Mouse (Mus musculus): ENCODE results near the gene Ifi202b. TPM values are rescaled to one million over a fixed set of nuclear protein-coding genes. Genes with fewer than 3 reads are reported as not detected.

Ifi202b gene
- not detected in 4 replicates for total RNA-seq (2023; ENCODE audit: inconsistent age)

GRCm38 (mm10) chr1:173982694-173983305 is at the start of gene Ifi202b:
Gene Ifi202b, minus strand, starts transcription at chr1:173982744.

DNA sequence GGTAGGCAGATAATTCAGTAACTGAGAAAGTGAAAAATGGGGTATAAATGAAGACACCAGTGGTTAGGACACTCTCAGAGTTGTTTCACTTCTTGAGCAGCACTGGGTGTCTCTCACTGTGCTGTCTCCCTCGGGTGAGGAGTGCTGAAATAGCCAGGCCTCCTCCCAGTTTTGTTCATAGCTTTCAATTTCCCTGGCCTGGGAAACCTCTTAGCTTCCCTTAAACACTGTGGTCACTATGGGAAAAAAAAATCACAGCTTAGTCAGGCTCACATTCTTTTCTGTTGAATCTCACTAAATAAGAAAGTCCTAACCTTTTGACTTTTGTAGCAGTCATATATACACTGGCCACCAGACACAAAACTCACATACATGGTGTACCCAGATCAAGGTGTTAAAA is 49.2 kb upstream of the Ifi202b start, which contains the start of gene Ifi205:
Gene Ifi205 (minus strand): TSS at position 113 of the 400 bp plus-strand sequence.

GRCm38 (mm10) chr1:173941924-173942779 is 40.4 kb downstream of the Ifi202b start, which contains the start of the genes Mndal and Ifi203:
Gene Mndal, minus strand, starts transcription at chr1:173942491.
Gene Ifi203, minus strand, starts transcription at chr1:173942672.

Other genes with a start within 250 kb of the Ifi202b start
- 1.6 to 2.9 TPM (median 1.7 TPM) in 4 replicates for gene Ifi207, start 241.0 kb downstream of the Ifi202b start, total RNA-seq (2023; ENCODE audit: inconsistent age)
- gene Ifi204, start 215.8 kb downstream of the Ifi202b start, total RNA-seq (2023; ENCODE audit: inconsistent age), result 9.5 to 13.4 TPM (median 12.1 TPM) in 4 replicates
- 0.51 to 0.99 TPM in 2 of 4 replicates, not detected in the others for gene Ifi211, start 69.7 kb downstream of the Ifi202b start, total RNA-seq (2023; ENCODE audit: inconsistent age)
- gene Mndal, start 40.3 kb downstream of the Ifi202b start, total RNA-seq (2023; ENCODE audit: inconsistent age), result 501 to 587 TPM (median 554 TPM) in 4 replicates
- gene Ifi203, start 40.1 kb downstream of the Ifi202b start, total RNA-seq (2023; ENCODE audit: inconsistent age), result 256 to 308 TPM (median 264 TPM) in 4 replicates
- gene Ifi205, start 49.1 kb upstream of the Ifi202b start, total RNA-seq (2023; ENCODE audit: inconsistent age), result 5.7 to 11.8 TPM (median 6.6 TPM) in 4 replicates
- gene Olfr433, start 58.0 kb upstream of the Ifi202b start, total RNA-seq (2023; ENCODE audit: inconsistent age), result 0.18 to 0.35 TPM (median 0.28 TPM) in 4 replicates
- gene Olfr432, start 66.5 kb upstream of the Ifi202b start, total RNA-seq (2023; ENCODE audit: inconsistent age), result not detected in 4 replicates
- not detected in 4 replicates for gene Olfr430, start 83.9 kb upstream of the Ifi202b start, total RNA-seq (2023; ENCODE audit: inconsistent age)
- gene Olfr429, start 101.6 kb upstream of the Ifi202b start, total RNA-seq (2023; ENCODE audit: inconsistent age), result not detected in 4 replicates
- not detected in 4 replicates for gene Olfr427, start 114.1 kb upstream of the Ifi202b start, total RNA-seq (2023; ENCODE audit: inconsistent age)
- gene Olfr231, start 138.4 kb upstream of the Ifi202b start, total RNA-seq (2023; ENCODE audit: inconsistent age), result not detected in 4 replicates
- gene Olfr424, start 148.8 kb upstream of the Ifi202b start, total RNA-seq (2023; ENCODE audit: inconsistent age), result not detected in 4 replicates
- not detected in 4 replicates for gene Olfr420, start 172.9 kb upstream of the Ifi202b start, total RNA-seq (2023; ENCODE audit: inconsistent age)
- 0.16 TPM in 1 of 4 replicates, not detected in the others for gene Spta1, start 190.0 kb upstream of the Ifi202b start, total RNA-seq (2023; ENCODE audit: inconsistent age)

All from B cell, adult (primary cell).